Mouse (Mus musculus) lung, embryonic 16.5 days (tissue): ENCODE data around the gene Bsnd. TPM values are rescaled to one million over a fixed set of nuclear protein-coding genes. Genes with fewer than 3 reads are reported as not detected.

Source experiments
- ATAC-seq: fragments of 200-750 bp; cut with Nextera tagmentation; 2 replicates; pipeline ENCODE4 v1.8.0; 2017; ENCODE audit warnings: low read depth, mild to moderate bottlenecking, moderate library complexity
- H3K27ac ChIP-seq: fragments of 300-500 bp; sonication (generic); 2 replicates; pipeline ENCODE4 v1.5.1; 2014; ENCODE audit warnings: mild to moderate bottlenecking, control low read depth, low read length
- H3K27me3 ChIP-seq: fragments of 300-500 bp; sonication (generic); 2 replicates; pipeline ENCODE4 v1.6.1; 2014; ENCODE audit warnings: low read depth, low read length, mixed read lengths; ENCODE audit not compliant: control insufficient read depth, insufficient read depth
- H3K36me3 ChIP-seq: fragments of 300-500 bp; sonication (generic); 2 replicates; pipeline ENCODE4 v1.6.1; 2014; ENCODE audit warnings: low read length; ENCODE audit not compliant: control insufficient read depth, insufficient read depth
- H3K4me1 ChIP-seq: fragments of 300-500 bp; sonication (generic); replicated peaks from 2 replicates; pipeline ENCODE4 v1.6.1; 2014; ENCODE audit warnings: low read length, mixed read lengths; ENCODE audit not compliant: control insufficient read depth, insufficient read depth
- H3K4me2 ChIP-seq: fragments of 300-500 bp; sonication (generic); 2 replicates; pipeline ENCODE4 v1.6.1; 2014; ENCODE audit warnings: low read depth, low read length, control low read depth
- H3K4me3 ChIP-seq: fragments of 300-500 bp; sonication (generic); 2 replicates; pipeline ENCODE4 v1.5.1; 2014; ENCODE audit warnings: mild to moderate bottlenecking, low read length, control low read depth
- H3K9ac ChIP-seq: fragments of 300-500 bp; sonication (generic); 2 replicates; pipeline ENCODE4 v1.6.1; 2014; ENCODE audit warnings: low read length, control low read depth
- H3K9me3 ChIP-seq: fragments of 300-500 bp; sonication (generic); 2 replicates; pipeline ENCODE4 v1.6.1; 2016; ENCODE audit warnings: low read length; ENCODE audit not compliant: control insufficient read depth
- WGBS: fragments of 180-500 bp; shearing (Covaris S2); extraction: QIAGEN DNeasy Blood & Tissue Kit; methylation state at CpG from one replicate; pipeline ENCODE4 v1.1.7; 2014; 5-methylcytosine and 5-hydroxymethylcytosine counted together
- polyA plus RNA-seq: library from polyadenylated mRNA; unstranded; fragments of >200 nt; fragmentation: Nextera tagmentation; extraction: Ambion mirVana; gene quantifications from 2 replicates; pipeline ENCODE4 v1.2.1, GENCODE M21; 2015

Gene Bsnd
- polyA plus RNA-seq, 1 experiment from 2014 or later: not detected

GRCm38 (mm10) chr4:106496833-106497232 is 4.8 kb upstream of the Bsnd start:
- Histone ChIP-seq H3K36me3 (no peaks in the 10 kb centered on the region), H3K4me3 (no peak overlapping the region), H3K9me3 (no peaks in the 10 kb centered on the region), H3K27me3 (no peaks in the 10 kb centered on the region; the same call in 1 of the 2 replicates), H3K4me2 (no peak overlapping the region), H3K4me1 (0 out of 2 replicates have a peak, but pooled peaks cover 2% of the 10 kb centered on the region), H3K9ac (no peak overlapping the region), H3K27ac (no peak overlapping the region)
- 34% methylated on average over 6 of the region's 6 CpGs for WGBS
- peak; percentile 37 for ATAC-seq

GRCm38 (mm10) chr4:106493639-106494038 is 1.6 kb upstream of the Bsnd start:
- ATAC-seq: 0 out of 2 replicates have a peak, but pooled peaks have one; percentile 16
- Histone ChIP-seq H3K9ac (no peak overlapping the region), H3K27ac (no peak overlapping the region), H3K36me3 (no peaks in the 10 kb centered on the region), H3K4me1 (no peaks in the 10 kb centered on the region), H3K9me3 (no peaks in the 10 kb centered on the region), H3K4me2 (no peak overlapping the region), H3K27me3 (no peaks in the 10 kb centered on the region; the same call in 1 of the 2 replicates), H3K4me3 (no peak overlapping the region)
- 62% methylated on average over 2 of the region's 2 CpGs for WGBS

DNA sequence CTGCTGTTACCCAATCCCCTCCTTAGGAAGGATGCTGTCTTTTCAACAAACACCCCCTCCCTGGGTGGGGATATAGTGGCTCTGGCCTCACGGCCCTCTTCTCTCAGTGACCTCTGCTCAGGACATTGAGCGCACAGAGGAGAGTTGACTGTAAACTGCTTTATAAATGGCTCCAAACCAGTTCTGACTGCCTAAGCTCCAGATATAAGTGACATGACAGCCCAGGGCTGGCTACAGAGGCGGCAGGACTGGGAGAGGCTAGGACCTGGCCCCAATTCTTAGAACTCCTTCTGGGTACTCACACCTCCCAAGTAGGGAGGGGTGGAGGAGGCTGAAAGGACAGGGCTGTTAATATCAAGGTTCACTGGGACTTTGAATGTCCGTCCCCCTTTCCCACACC is 1.5 kb downstream of the Bsnd start:
- H3K27ac ChIP-seq: no peak overlapping the region
- no peaks in the 10 kb centered on the region; the same call in 1 of the 2 replicates for H3K27me3 ChIP-seq
- WGBS: 49% methylated on average over 4 of the region's 4 CpGs
- no peak overlapping the region for H3K9ac ChIP-seq
- 0 out of 2 replicates have a peak, but pooled peaks have one; percentile 9 for ATAC-seq
- no peak overlapping the region for H3K4me2 ChIP-seq
- no peaks in the 10 kb centered on the region for H3K9me3 ChIP-seq
- H3K4me1 ChIP-seq: no peaks in the 10 kb centered on the region
- no peaks in the 10 kb centered on the region for H3K36me3 ChIP-seq
- no peak overlapping the region for H3K4me3 ChIP-seq

DNA sequence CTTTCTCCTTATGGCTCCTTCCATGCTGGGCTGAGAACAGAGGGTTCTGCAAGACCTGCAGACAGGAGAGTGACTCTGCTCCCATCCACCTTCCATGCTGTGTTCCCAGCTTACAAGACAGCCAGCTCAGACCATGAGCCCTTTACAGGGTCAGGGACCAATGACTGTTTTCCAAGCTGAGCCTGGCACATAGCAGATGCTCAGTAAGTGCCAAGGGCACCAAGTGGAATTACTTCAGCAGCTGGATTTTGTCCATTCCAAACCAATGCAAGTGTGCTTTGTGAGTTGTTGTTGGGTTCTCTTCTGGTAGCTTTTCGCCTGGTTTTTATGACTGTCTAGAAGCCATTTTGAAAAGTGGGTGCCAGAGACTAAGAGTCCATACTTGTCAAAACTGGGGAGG is 8.3 kb downstream of the Bsnd start:
- no peaks in the 10 kb centered on the region for H3K9me3 ChIP-seq
- ATAC-seq: no peak
- H3K4me1 ChIP-seq: no peaks in the 10 kb centered on the region
- H3K27ac ChIP-seq: no peak overlapping the region
- no peaks in the 10 kb centered on the region for H3K27me3 ChIP-seq
- no peak overlapping the region for H3K9ac ChIP-seq
- 75% methylated on average over 1 of the region's 1 CpGs for WGBS
- no peak overlapping the region for H3K4me2 ChIP-seq
- no peak overlapping the region for H3K4me3 ChIP-seq
- no peaks in the 10 kb centered on the region for H3K36me3 ChIP-seq

DNA sequence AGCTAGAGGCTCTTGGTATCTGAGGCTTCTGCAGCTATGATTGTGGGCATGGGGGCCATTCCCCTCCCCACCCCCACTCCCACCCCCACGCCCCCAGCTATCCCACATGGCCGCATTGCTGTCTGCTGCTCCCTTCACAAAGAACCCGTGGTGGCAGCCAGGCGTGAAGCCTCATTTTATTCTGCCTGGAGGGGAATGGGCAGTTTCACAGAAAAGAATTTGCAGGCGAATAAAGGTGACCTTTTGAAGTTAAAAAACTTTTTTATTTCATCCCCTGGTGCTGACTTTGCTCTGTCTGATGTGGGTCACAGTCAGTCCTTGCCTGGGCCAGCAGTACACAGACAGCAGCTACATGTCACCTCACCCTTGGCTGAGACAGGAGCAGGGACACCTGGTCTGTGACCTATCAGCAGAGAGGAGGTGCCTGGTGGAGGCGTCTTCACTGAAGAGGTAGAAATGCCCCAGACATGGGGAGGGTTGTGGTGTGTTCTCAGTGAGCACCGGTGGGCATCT is 8.8 kb downstream of the Bsnd start:
- Histone ChIP-seq H3K27me3 (no peaks in the 10 kb centered on the region), H3K4me1 (no peaks in the 10 kb centered on the region), H3K27ac (no peak overlapping the region), H3K36me3 (no peaks in the 10 kb centered on the region), H3K4me2 (no peak overlapping the region), H3K9me3 (no peaks in the 10 kb centered on the region), H3K4me3 (no peak overlapping the region), H3K9ac (no peak overlapping the region)
- 45% methylated on average over 7 of the region's 7 CpGs for WGBS
- no peak for ATAC-seq

- Histone ChIP-seq H3K9me3 (no peaks in the 10 kb centered on the region), H3K9ac (no peak overlapping the region), H3K4me2 (no peak overlapping the region), H3K36me3 (no peaks in the 10 kb centered on the region), H3K4me3 (no peak overlapping the region), H3K27ac (no peak overlapping the region), H3K4me1 (no peaks in the 10 kb centered on the region), H3K27me3 (no peaks in the 10 kb centered on the region)
- WGBS: 66% methylated on average over 3 of the region's 3 CpGs
- ATAC-seq: no peak
Measured at GRCm38 (mm10) chr4:106480545-106480944, 11.5 kb downstream of the Bsnd start.

DNA sequence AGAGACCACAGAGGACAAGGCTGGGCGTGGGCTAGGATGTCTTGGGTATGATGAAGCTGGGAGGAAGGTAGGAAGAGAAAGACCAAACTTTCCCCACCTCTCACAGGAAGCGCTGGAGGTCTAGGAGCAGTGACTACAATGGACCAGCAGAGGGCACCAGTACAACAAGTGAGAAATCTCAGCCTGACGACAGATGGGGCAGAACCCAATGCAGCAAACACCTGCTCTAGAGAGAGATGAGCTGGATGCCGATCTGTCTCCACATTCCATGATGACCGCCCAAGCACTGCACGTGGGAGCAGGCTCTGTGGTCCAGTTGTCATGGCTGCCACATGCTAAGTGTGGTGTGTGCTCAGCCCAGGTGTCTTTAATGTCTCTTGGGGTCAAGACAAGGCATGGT is 17.8 kb downstream of the Bsnd start:
- Histone ChIP-seq H3K36me3 (no peaks in the 10 kb centered on the region), H3K9ac (no peak overlapping the region), H3K27me3 (no peaks in the 10 kb centered on the region), H3K4me1 (no peaks in the 10 kb centered on the region), H3K27ac (no peak overlapping the region), H3K4me2 (no peak overlapping the region), H3K4me3 (no peak overlapping the region), H3K9me3 (no peaks in the 10 kb centered on the region)
- WGBS: 0% methylated on average over 6 of the region's 6 CpGs
- ATAC-seq: peak; percentile 29; the same call in 1 of the 2 replicates

- H3K4me1 ChIP-seq: no peaks in the 10 kb centered on the region
- H3K27ac ChIP-seq: no peak overlapping the region
- H3K27me3 ChIP-seq: no peaks in the 10 kb centered on the region
- no peak overlapping the region for H3K4me2 ChIP-seq
- peak; percentile 44; the same call in 1 of the 2 replicates for ATAC-seq
- no peaks in the 10 kb centered on the region for H3K36me3 ChIP-seq
- 6% methylated on average over 3 of the region's 3 CpGs for WGBS
- H3K9ac ChIP-seq: no peak overlapping the region
- no peaks in the 10 kb centered on the region for H3K9me3 ChIP-seq
- H3K4me3 ChIP-seq: no peak overlapping the region
Measured at GRCm38 (mm10) chr4:106472335-106472734, 19.7 kb downstream of the Bsnd start.

DNA sequence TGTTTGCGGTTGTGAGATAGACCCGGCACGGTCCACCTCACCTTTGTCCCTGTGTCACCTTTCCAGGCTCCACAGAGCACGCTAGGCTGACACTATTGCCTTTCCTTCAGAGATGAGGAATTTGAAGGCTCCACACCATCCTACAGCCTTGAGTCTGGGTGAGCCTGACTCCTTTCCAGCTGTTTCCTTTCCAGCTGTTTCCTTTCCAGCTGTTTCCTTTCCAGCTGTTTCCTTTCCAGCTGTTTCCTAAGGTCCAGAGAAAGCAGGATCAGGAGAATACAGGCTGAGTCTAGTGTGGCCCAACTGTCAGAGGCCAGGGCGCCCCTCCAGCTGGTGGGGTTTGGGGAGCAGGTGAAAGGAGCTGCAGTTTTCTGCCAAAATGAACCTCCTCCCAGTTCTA is 21.2 kb downstream of the Bsnd start:
- Histone ChIP-seq H3K36me3 (no peaks in the 10 kb centered on the region), H3K4me3 (no peak overlapping the region), H3K9ac (no peak overlapping the region), H3K27me3 (no peaks in the 10 kb centered on the region), H3K4me1 (no peaks in the 10 kb centered on the region), H3K27ac (no peak overlapping the region), H3K9me3 (no peaks in the 10 kb centered on the region), H3K4me2 (no peak overlapping the region)
- ATAC-seq: no peak
- 57% methylated on average over 5 of the region's 5 CpGs for WGBS
